Mouse (Mus musculus) Muller cell, postnatal 12 days (primary cell): ENCODE measurements at regions not wholly inside any gene's neighbourhood (a gene's known extent, or its start where the extent isn't known, plus 50 kb on each side); places are given as distances from the start of the nearest gene placed in this dataset.
A peak's percentile ranks its signal among the peaks of the same experiment; 100 is the strongest.

Experiments
- DNase-seq: peaks from one replicate; pipeline ENCODE4 v3.0.0-alpha.2; 2015; ENCODE audit errors: inconsistent ontology term

DNA sequence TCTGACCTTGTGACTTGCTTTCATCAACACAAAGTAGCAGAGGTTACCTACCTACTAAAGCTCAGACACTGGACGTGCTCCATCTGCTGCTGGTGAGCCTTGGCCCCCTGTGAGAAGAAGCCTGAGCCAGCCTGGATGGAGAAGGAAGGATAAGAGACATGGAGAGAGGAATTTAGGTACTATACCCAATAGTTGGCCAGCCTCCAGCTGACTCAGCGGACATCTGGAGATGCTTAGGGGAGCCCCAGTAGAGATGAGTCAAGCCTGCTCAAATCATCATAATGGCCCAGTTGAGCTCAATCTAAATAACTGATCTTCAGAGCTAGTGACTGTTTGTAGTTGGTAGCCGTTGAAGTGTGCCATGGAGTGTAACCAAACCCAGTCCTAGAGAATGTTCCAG is 53.7 kb upstream of the Ripply2 start:
- DNase-seq = peak; percentile 61

- DNase-seq = no peak
Observed at GRCm38 (mm10) chr9:86957076-86957475, 58.3 kb upstream of the Ripply2 start.

- no peak for DNase-seq
Observed at GRCm38 (mm10) chr9:86955720-86956119, 59.6 kb upstream of the Ripply2 start.

- DNase-seq = peak; percentile 7
Observed at GRCm38 (mm10) chr9:86951958-86952509, 63.3 kb upstream of the Ripply2 start.

- peak; percentile 52 for DNase-seq
Observed at GRCm38 (mm10) chr9:86949885-86950284, 65.5 kb upstream of the Ripply2 start.

- no peak for DNase-seq
Observed at GRCm38 (mm10) chr9:86931196-86931595, 50.7 kb upstream of the Snap91 start.
